Mouse (Mus musculus) G1E (cell line): ENCODE data around the gene Pias4.

Experiments
- CTCF ChIP-seq: IDR thresholded peaks from 2 replicates; pipeline ENCODE4 v1.5.1; 2012; ENCODE audit warnings: low read depth, low read length, inconsistent platforms, mixed read lengths
- GATA1 ChIP-seq: IDR thresholded peaks from 2 replicates; pipeline ENCODE4 v1.6.1; 2012; ENCODE audit warnings: borderline replicate concordance, low read length, inconsistent platforms, mixed read lengths

DNA sequence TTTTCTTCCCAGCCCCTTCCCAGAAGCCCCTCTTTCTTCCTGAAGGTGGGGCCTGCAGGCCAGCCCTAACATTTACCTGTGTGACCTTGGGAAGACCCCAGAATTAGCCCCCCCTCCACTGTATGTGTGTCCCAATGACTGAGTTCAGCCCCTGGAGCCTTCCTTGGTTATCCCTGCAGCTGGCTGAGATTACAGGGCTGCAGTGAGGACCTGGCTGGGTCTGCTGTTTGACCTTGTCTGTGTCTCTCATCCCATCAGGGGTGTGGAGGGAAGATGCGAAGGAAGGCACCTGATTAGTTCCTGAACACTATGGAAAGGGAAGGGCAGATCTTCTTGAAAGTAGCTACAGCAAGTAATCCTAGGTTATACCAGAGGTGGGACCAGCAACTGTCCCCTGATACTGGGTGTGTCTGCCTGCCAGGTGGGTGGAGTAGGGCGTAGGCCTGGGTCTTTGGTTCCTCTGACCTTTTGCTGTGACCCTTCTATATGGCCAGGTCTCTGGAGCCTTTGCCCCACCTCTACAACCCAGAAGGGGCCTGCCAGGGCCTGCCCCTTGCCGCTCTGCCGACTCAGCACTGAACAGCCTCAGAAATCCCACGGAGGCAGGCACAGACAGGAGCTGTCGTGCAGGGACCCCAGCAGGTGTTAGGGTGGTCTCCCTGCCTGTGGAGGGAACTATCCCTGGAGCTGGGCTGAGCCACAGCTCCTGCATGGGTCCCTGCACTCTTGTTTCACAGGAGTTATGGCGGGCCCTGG is 26.1 kb downstream of the Pias4 start:
- no peak for TF ChIP-seq GATA1
- no peak for TF ChIP-seq CTCF
